Mouse (Mus musculus) MEL (cell line): ENCODE measurements around the gene Rpl10l. TPM values are rescaled to one million over a fixed set of nuclear protein-coding genes. Genes with fewer than 3 reads are reported as not detected.

ENCODE experiments used
- DNase-seq: peaks from one replicate; pipeline ENCODE4 v3.0.0; 2011; ENCODE audit warnings: low read depth, low spot score
- H3K27ac ChIP-seq: 2 replicates; pipeline ENCODE4 v1.5.1; 2012; ENCODE audit warnings: low read depth, mild to moderate bottlenecking, control low read depth, low read length, moderate library complexity; ENCODE audit not compliant: control insufficient read depth
- H3K27me3 ChIP-seq, 2 experiments: fragments of 150-350 bp in 1 of 2; sonication (generic) in 1 of 2; 2 replicates each; pipeline ENCODE4 v1.6.1; 2012; ENCODE audit warnings: low read length in 2 of 2, mild to moderate bottlenecking in 2 of 2, improper control_type of control experiment in 1 of 2, moderate library complexity in 1 of 2; ENCODE audit not compliant: insufficient read depth in 2 of 2, control insufficient read depth in 1 of 2
- H3K36me3 ChIP-seq, 2 experiments: 2 replicates each; pipeline ENCODE4 v1.6.1; 2012 to 2014; ENCODE audit warnings: low read length in 2 of 2, improper control_type of control experiment in 1 of 2, inconsistent platforms in 1 of 2, mild to moderate bottlenecking in 1 of 2; ENCODE audit not compliant: insufficient read depth in 2 of 2, control insufficient read depth in 1 of 2
- H3K4me1 ChIP-seq, 2 experiments: fragments of 150-350 bp in 1 of 2; sonication (generic) in 1 of 2; 2 replicates each; pipeline ENCODE4 v1.6.1; 2012; ENCODE audit warnings: low read length in 2 of 2, improper control_type of control experiment in 1 of 2, mild to moderate bottlenecking in 1 of 2; ENCODE audit not compliant: insufficient read depth in 2 of 2, control insufficient read depth in 1 of 2
- H3K4me3 ChIP-seq, 2 experiments: fragments of 150-350 bp in 1 of 2; sonication (generic) in 1 of 2; 2 replicates each; pipeline ENCODE4 v1.5.1; 2012; ENCODE audit warnings: low read depth in 2 of 2, low read length in 2 of 2, mild to moderate bottlenecking in 2 of 2, moderate library complexity in 2 of 2, control low read depth in 1 of 2, improper control_type of control experiment in 1 of 2; ENCODE audit not compliant: control insufficient read depth in 1 of 2, insufficient read depth in 1 of 2
- H3K79me2 ChIP-seq: 2 replicates; pipeline ENCODE4 v1.6.1; 2012; ENCODE audit warnings: mild to moderate bottlenecking, low read length, moderate library complexity; ENCODE audit not compliant: control insufficient read depth, poor library complexity, insufficient read depth
- H3K9ac ChIP-seq: 2 replicates; pipeline ENCODE4 v1.6.1; 2012; ENCODE audit warnings: low read depth, mild to moderate bottlenecking, control low read depth, low read length, moderate library complexity; ENCODE audit not compliant: control insufficient read depth, poor library complexity, severe bottlenecking
- H3K9me3 ChIP-seq: fragments of 150-350 bp; sonication (generic); replicated peaks from 2 replicates; pipeline ENCODE4 v1.6.1; 2012; ENCODE audit warnings: mild to moderate bottlenecking, low read length, improper control_type of control experiment, moderate library complexity; ENCODE audit not compliant: insufficient read depth
- CHD2 ChIP-seq: IDR thresholded peaks from 2 replicates; pipeline ENCODE4 v1.6.1; 2011; ENCODE audit warnings: low read length, improper control_type of control experiment
- CTCF ChIP-seq, 3 experiments: IDR thresholded peaks in 2 of 3; conservative IDR thresholded peaks in 1 of 3; 2 replicates each; pipeline ENCODE4 v1.5.1; 2011 to 2012; ENCODE audit warnings: low read length in 3 of 3, low read depth in 2 of 3, mild to moderate bottlenecking in 2 of 3, improper control_type of control experiment in 1 of 3, inconsistent platforms in 1 of 3, mixed read lengths in 1 of 3, moderate library complexity in 1 of 3; ENCODE audit not compliant: control insufficient read depth in 1 of 3, insufficient read depth in 1 of 3, poor library complexity in 1 of 3, severe bottlenecking in 1 of 3
- EP300 ChIP-seq, 2 experiments: IDR thresholded peaks; 2 replicates each; pipeline ENCODE4 v1.6.1; 2011; ENCODE audit warnings: improper control_type of control experiment in 2 of 2, low read length in 2 of 2, low read depth in 1 of 2, mild to moderate bottlenecking in 1 of 2
- ETS1 ChIP-seq: IDR thresholded peaks from 2 replicates; pipeline ENCODE4 v1.6.1; 2012; ENCODE audit warnings: low read depth, mild to moderate bottlenecking, inconsistent platforms, low read length, improper control_type of control experiment, moderate library complexity
- GABPA ChIP-seq: IDR thresholded peaks from 2 replicates; pipeline ENCODE4 v1.6.1; 2012; ENCODE audit warnings: low read depth, mild to moderate bottlenecking, inconsistent platforms, low read length, improper control_type of control experiment, moderate library complexity
- GATA1 ChIP-seq: IDR thresholded peaks from 2 replicates; pipeline ENCODE4 v1.6.1; 2011; ENCODE audit warnings: low read depth, low read length, improper control_type of control experiment
- HCFC1 ChIP-seq: IDR thresholded peaks from 2 replicates; pipeline ENCODE4 v1.6.1; 2012; ENCODE audit warnings: low read depth, mild to moderate bottlenecking, inconsistent platforms, low read length, improper control_type of control experiment, moderate library complexity
- MXI1 ChIP-seq: IDR thresholded peaks from 2 replicates; pipeline ENCODE4 v1.6.1; 2011; ENCODE audit warnings: mild to moderate bottlenecking, low read depth, low read length, improper control_type of control experiment
- MYB ChIP-seq: IDR thresholded peaks from 2 replicates; pipeline ENCODE4 v1.6.1; 2011; ENCODE audit warnings: mild to moderate bottlenecking, low read depth, low read length, improper control_type of control experiment
- NELFE ChIP-seq: IDR thresholded peaks from 2 replicates; pipeline ENCODE4 v1.6.1; 2011; ENCODE audit warnings: low read depth, low read length, improper control_type of control experiment
- POLR2A ChIP-seq, 2 experiments: IDR thresholded peaks; 2 replicates each; pipeline ENCODE4 v1.6.1; 2011 to 2012; ENCODE audit warnings: low read length in 2 of 2, mild to moderate bottlenecking in 2 of 2, control low read depth in 1 of 2, improper control_type of control experiment in 1 of 2, low read depth in 1 of 2, moderate library complexity in 1 of 2; ENCODE audit not compliant: control insufficient read depth in 1 of 2, insufficient read depth in 1 of 2, poor library complexity in 1 of 2
- RAD21 ChIP-seq: IDR thresholded peaks from 2 replicates; pipeline ENCODE4 v1.6.1; 2011; ENCODE audit warnings: mild to moderate bottlenecking, low read depth, low read length, improper control_type of control experiment
- RCOR1 ChIP-seq: IDR thresholded peaks from 2 replicates; pipeline ENCODE4 v1.6.1; 2012; ENCODE audit warnings: low read depth, mild to moderate bottlenecking, inconsistent platforms, low read length, improper control_type of control experiment
- SIN3A ChIP-seq: IDR thresholded peaks from 2 replicates; pipeline ENCODE4 v1.6.1; 2012; ENCODE audit warnings: low read length, improper control_type of control experiment, inconsistent platforms
- SMC3 ChIP-seq: IDR thresholded peaks from 2 replicates; pipeline ENCODE4 v1.6.1; 2011; ENCODE audit warnings: low read depth, low read length, improper control_type of control experiment
- TCF12 ChIP-seq: IDR thresholded peaks from 2 replicates; pipeline ENCODE4 v1.6.1; 2014; ENCODE audit warnings: low read depth, mild to moderate bottlenecking, inconsistent platforms, low read length, improper control_type of control experiment, moderate library complexity
- USF1 ChIP-seq: IDR thresholded peaks from 2 replicates; pipeline ENCODE4 v1.6.1; 2014; ENCODE audit warnings: low read depth, mild to moderate bottlenecking, inconsistent platforms, low read length, improper control_type of control experiment, moderate library complexity
- USF2 ChIP-seq, 2 experiments: IDR thresholded peaks; 2 replicates each; pipeline ENCODE4 v1.6.1; 2011 to 2012; ENCODE audit warnings: improper control_type of control experiment in 2 of 2, low read length in 2 of 2, borderline replicate concordance in 1 of 2, inconsistent platforms in 1 of 2, low read depth in 1 of 2, mild to moderate bottlenecking in 1 of 2; ENCODE audit not compliant: insufficient read depth in 1 of 2
- ZC3H11A ChIP-seq: IDR thresholded peaks from 2 replicates; pipeline ENCODE4 v1.6.1; 2012; ENCODE audit warnings: low read depth, mild to moderate bottlenecking, inconsistent platforms, low read length, improper control_type of control experiment
- ZKSCAN1 ChIP-seq: IDR thresholded peaks from 2 replicates; pipeline ENCODE4 v1.6.1; 2012; ENCODE audit warnings: low read depth, mild to moderate bottlenecking, inconsistent platforms, low read length, improper control_type of control experiment, moderate library complexity
- ZMIZ1 ChIP-seq: IDR thresholded peaks from 2 replicates; pipeline ENCODE4 v1.6.1; 2012; ENCODE audit warnings: low read depth, mild to moderate bottlenecking, inconsistent platforms, low read length, improper control_type of control experiment, moderate library complexity
- ZNF384 ChIP-seq: IDR thresholded peaks from 2 replicates; pipeline ENCODE4 v1.6.1; 2012; ENCODE audit warnings: low read depth, mild to moderate bottlenecking, inconsistent platforms, low read length, improper control_type of control experiment
- polyA plus RNA-seq, 2 experiments: library from polyadenylated mRNA; stranded (reverse) in 1 of 2; unstranded in 1 of 2; fragments of >175 nt in 1 of 2; fragments of >200 nt in 1 of 2; gene quantifications; 2 replicates each; pipeline versions ENCODE4 v1.2.1 to v1.2.4; 2012; ENCODE audit warnings: low replicate concordance in 2 of 2, low read depth in 1 of 2; ENCODE audit not compliant: insufficient read length in 2 of 2, insufficient read depth in 1 of 2, missing spikeins in 1 of 2
- total RNA-seq: library from RNA; depleted of rRNA; stranded (reverse); fragments of 300-350 nt; gene quantifications from 2 replicates; pipeline ENCODE4 v1.2.3, GENCODE M21; 2012

Gene Rpl10l
- total and polyA plus RNA-seq, 3 experiments: not detected

DNA sequence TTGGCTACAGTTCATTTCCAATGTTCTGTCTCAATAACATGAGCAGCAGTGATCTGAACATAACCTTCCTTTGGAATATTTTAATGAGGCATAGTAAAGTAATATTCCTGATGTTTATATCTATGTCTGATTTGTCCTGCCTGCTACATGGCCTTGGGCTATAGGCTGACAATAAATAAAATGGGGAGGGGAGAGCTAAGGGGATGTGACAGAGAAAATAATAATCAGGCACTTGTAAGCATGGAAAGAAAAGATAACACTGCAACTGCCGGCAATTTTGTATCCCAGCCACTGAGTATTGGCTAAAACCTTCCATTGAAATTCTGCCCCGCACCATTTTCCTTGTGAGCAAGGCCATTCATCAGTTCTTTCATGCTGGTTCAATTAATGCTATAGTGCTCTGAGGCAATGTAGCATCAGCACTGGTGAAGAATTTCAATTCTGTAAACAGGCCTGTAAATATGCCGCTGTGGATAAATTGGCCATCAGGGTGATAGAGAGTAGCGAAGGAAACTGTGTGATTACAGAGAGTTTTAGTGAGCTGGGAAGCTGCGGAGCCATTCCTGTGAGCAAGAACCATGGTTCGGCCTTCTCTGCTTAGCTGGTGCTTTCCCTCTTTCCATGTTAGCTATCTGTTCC, 38.6 kb downstream of the Rpl10l start:
- TF ChIP-seq SIN3A (no peak), CTCF (IDR thresholded peaks at IDR 0.05 in 2 of 3, conservative IDR thresholded peaks at IDR 0.05 in 1 of 3; ENCODE audit: control insufficient read depth in 1 of 3, insufficient read depth in 1 of 3, low read depth in 2 of 3, low read length in 3 of 3, poor library complexity in 1 of 3, severe bottlenecking in 1 of 3) (no peak), MXI1 (no peak), USF1 (no peak)
- Histone ChIP-seq H3K27ac (no peak overlapping the region), H3K9me3 (no peaks in the 10 kb centered on the region), H3K4me1 (no peaks in the 10 kb centered on the region), H3K9ac (no peak overlapping the region), H3K79me2 (no peaks in the 10 kb centered on the region), H3K4me3 (no peak overlapping the region), H3K36me3 (no peaks in the 10 kb centered on the region), H3K27me3 (no peaks in the 10 kb centered on the region)
- no peak for DNase-seq

DNA sequence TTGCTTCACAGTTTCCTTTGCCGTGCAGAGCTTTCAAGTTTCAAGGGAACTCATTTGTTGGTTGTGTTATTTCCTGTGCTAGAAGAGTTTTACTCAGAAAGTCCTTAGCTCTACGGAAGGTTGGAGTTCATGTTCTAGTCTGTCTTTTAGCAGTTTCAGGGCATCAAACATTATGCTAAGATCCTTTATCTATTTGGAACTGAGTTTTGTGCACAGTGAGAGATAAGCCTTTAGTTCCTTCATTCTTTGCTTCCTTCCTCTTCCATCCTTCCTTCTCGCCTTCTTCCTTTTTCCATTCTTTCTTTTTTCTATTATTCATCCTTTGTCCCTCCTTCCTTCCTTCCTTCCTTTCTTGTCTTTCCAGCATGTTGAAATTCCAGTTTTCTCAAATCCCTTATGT, 50.0 kb downstream of the Rpl10l start:
- Histone ChIP-seq H3K27me3 (no peaks in the 10 kb centered on the region), H3K79me2 (no peaks in the 10 kb centered on the region), H3K4me3 (no peak overlapping the region), H3K36me3 (peaks cover 0 to 3% of the 10 kb centered on the region in 2 experiments; a peak in 2 of 4 replicates), H3K4me1 (peaks cover 0 to 4% of the 10 kb centered on the region in 2 experiments; a peak in 2 of 4 replicates), H3K27ac (no peak overlapping the region), H3K9me3 (no peaks in the 10 kb centered on the region), H3K9ac (no peak overlapping the region)
- peak; percentile 10 for DNase-seq
- TF ChIP-seq USF2 (IDR thresholded peaks at IDR 0.05; ENCODE audit: borderline replicate concordance in 1 of 2, insufficient read depth in 1 of 2, low read depth in 1 of 2, low read length in 2 of 2) (no peak), GABPA (no peak), USF1 (no peak), RCOR1 (peak; percentile 46; the same call in 1 of the 2 replicates), NELFE (no peak), ETS1 (no peak), SMC3 (no peak), RAD21 (no peak), ZKSCAN1 (no peak), POLR2A (IDR thresholded peaks at IDR 0.05; ENCODE audit: control insufficient read depth in 1 of 2, insufficient read depth in 1 of 2, low read depth in 1 of 2, low read length in 2 of 2, poor library complexity in 1 of 2) (no peak), ZMIZ1 (no peak), ZC3H11A (no peak), MYB (no peak), GATA1 (peak; percentile 77), EP300 (IDR thresholded peaks at IDR 0.05; ENCODE audit: low read depth in 1 of 2, low read length in 2 of 2) (peak; percentile 46 to 83; a peak in 3 of 4 replicates), CHD2 (no peak), HCFC1 (no peak), TCF12 (peak; percentile 54; the same call in 1 of the 2 replicates), ZNF384 (no peak)
